13 mouse cellular contexts compared by ENCODE assay signal in genomic region chr9:69456406-69457075, GRCm38 (mm10). TPM values are rescaled to one million over a fixed set of nuclear protein-coding genes. Genes with fewer than 3 reads are reported as not detected.
DNase-seq lines count a peak whose midpoint lies in the region; ATAC-seq and TF ChIP-seq lines count a peak whose summit lies in the region.
"Had no signal": no experiment of that assay in that cellular context is flagged by ENCODE, and none has a peak within 500 bp of the region (broad histone marks: within the 10 kb centered on the region; RNA-seq: fewer than 3 reads in every experiment).

No protein-coding gene starts in this region.

- no peaks in the 10 kb centered on the region for H3K9me3 ChIP-seq in hindbrain, embryonic 12.5 days (replicated peaks)
- no peaks in the 10 kb centered on the region for H3K9me3 ChIP-seq in hindbrain, postnatal 0 days (ENCODE audit: low read length)
- no peaks in the 10 kb centered on the region for H3K9me3 ChIP-seq in embryonic facial prominence, embryonic 14.5 days (ENCODE audit: control insufficient read depth, low read length)
- no peaks in the 10 kb centered on the region for H3K9me3 ChIP-seq in limb, embryonic 14.5 days (ENCODE audit: control insufficient read depth, low read length)

- no peaks in the 10 kb centered on the region for H3K36me3 ChIP-seq in hindbrain, embryonic 12.5 days
- no peaks in the 10 kb centered on the region for H3K36me3 ChIP-seq in hindbrain, postnatal 0 days (ENCODE audit: insufficient read depth, low read length)
- H3K36me3 ChIP-seq in embryonic facial prominence, embryonic 14.5 days (ENCODE audit: control insufficient read depth, insufficient read depth, low read length) = peaks cover 17% of the 10 kb centered on the region
- peaks cover 21% of the 10 kb centered on the region for H3K36me3 ChIP-seq in limb, embryonic 14.5 days (ENCODE audit: control insufficient read depth, insufficient read depth, low read length)

- no peak for DNase-seq in hindbrain, postnatal 0 days (ENCODE audit: low spot score)
- peak; percentile 87 for DNase-seq in 3T3-L1 (ENCODE audit: low read depth, low spot score)
- peak; percentile 62 for DNase-seq in embryonic facial prominence, embryonic 14.5 days (ENCODE audit: low spot score)
- no peak for DNase-seq in limb, embryonic 14.5 days (ENCODE audit: low spot score)
- no peak for DNase-seq in spleen, adult 18-20 months
- DNase-seq in thymus, postnatal 14 days = no peak
- no peak for DNase-seq in adrenal gland, adult 18-20 months (ENCODE audit: low spot score in 2 of 2)
- DNase-seq: cerebellum, adult 9-11 months; gastrocnemius, postnatal 14 days; kidney, postnatal 25 days had no signal

- no peak for ATAC-seq in hindbrain, embryonic 12.5 days (ENCODE audit: low FRiP score)
- no peak for ATAC-seq in hindbrain, postnatal 0 days
- ATAC-seq in embryonic facial prominence, embryonic 14.5 days (ENCODE audit: low read depth) = no peak
- ATAC-seq in limb, embryonic 14.5 days (ENCODE audit: low FRiP score, low read depth) = no peak

- no peak overlapping the region for H3K9ac ChIP-seq in hindbrain, embryonic 12.5 days
- H3K9ac ChIP-seq in hindbrain, postnatal 0 days (replicated peaks; ENCODE audit: low read length) = no peak overlapping the region
- H3K9ac ChIP-seq in embryonic facial prominence, embryonic 14.5 days (ENCODE audit: low read depth, low read length) = no peak overlapping the region
- H3K9ac ChIP-seq in limb, embryonic 14.5 days (ENCODE audit: low read depth, low read length, severe bottlenecking) = peak overlapping the region; percentile 5; the same call in 1 of the 2 replicates

- H3K4me3 ChIP-seq in hindbrain, embryonic 12.5 days = no peak overlapping the region
- H3K4me3 ChIP-seq in hindbrain, postnatal 0 days (ENCODE audit: low read length) = no peak overlapping the region
- peak overlapping the region; percentile 83; the same call in 1 of the 2 replicates for H3K4me3 ChIP-seq in embryonic facial prominence, embryonic 14.5 days (ENCODE audit: low read depth, low read length)
- 0 out of 2 replicates have a peak overlapping the region, but pooled peaks have one; percentile 4 for H3K4me3 ChIP-seq in limb, embryonic 14.5 days (replicated peaks; ENCODE audit: low read length)
- H3K4me3 ChIP-seq: left cerebral cortex, adult 2 months had no signal

- TF ChIP-seq CTCF in hindbrain, postnatal 0 days (IDR thresholded peaks at IDR 0.05; ENCODE audit: low read depth) = no peak

- H3K27ac ChIP-seq in hindbrain, embryonic 12.5 days = 0 out of 2 replicates have a peak overlapping the region, but pooled peaks have one; percentile 30
- H3K27ac ChIP-seq in hindbrain, postnatal 0 days = no peak overlapping the region
- peak overlapping the region; percentile 98 for H3K27ac ChIP-seq in embryonic facial prominence, embryonic 14.5 days (replicated peaks; ENCODE audit: low read depth, low read length)
- peak overlapping the region; percentile 82 for H3K27ac ChIP-seq in limb, embryonic 14.5 days (replicated peaks; ENCODE audit: low read depth, low read length)
- H3K27ac ChIP-seq: left cerebral cortex, adult 2 months had no signal

- peaks cover 43% of the 10 kb centered on the region for H3K4me1 ChIP-seq in hindbrain, embryonic 12.5 days
- H3K4me1 ChIP-seq in hindbrain, postnatal 0 days (ENCODE audit: insufficient read depth, low read length) = peaks cover 21% of the 10 kb centered on the region
- H3K4me1 ChIP-seq in embryonic facial prominence, embryonic 14.5 days (ENCODE audit: control insufficient read depth, insufficient read depth, low read length) = peaks cover 78% of the 10 kb centered on the region
- peaks cover 71% of the 10 kb centered on the region for H3K4me1 ChIP-seq in limb, embryonic 14.5 days (ENCODE audit: control insufficient read depth, insufficient read depth, low read length)

- WGBS in hindbrain, embryonic 12.5 days = 80% methylated on average over 15 of the region's 15 CpGs
- 68% methylated on average over 15 of the region's 15 CpGs for WGBS in hindbrain, postnatal 0 days
- 50% methylated on average over 15 of the region's 15 CpGs for WGBS in embryonic facial prominence, embryonic 14.5 days
- 61% methylated on average over 15 of the region's 15 CpGs for WGBS in limb, embryonic 14.5 days

- no peak for TF ChIP-seq POLR2A in limb, embryonic 14.5 days (IDR thresholded peaks at IDR 0.05; ENCODE audit: borderline replicate concordance, extremely low read depth, insufficient read depth, insufficient read length)

- no peak overlapping the region for H3K4me2 ChIP-seq in hindbrain, embryonic 12.5 days (replicated peaks)
- H3K4me2 ChIP-seq in hindbrain, postnatal 0 days (ENCODE audit: low read depth, low read length) = no peak overlapping the region
- peak overlapping the region; percentile 58 for H3K4me2 ChIP-seq in embryonic facial prominence, embryonic 14.5 days (ENCODE audit: low read depth, low read length)
- peak overlapping the region; percentile 73 for H3K4me2 ChIP-seq in limb, embryonic 14.5 days (replicated peaks; ENCODE audit: low read depth, low read length, severe bottlenecking)

- H3K27me3 ChIP-seq in hindbrain, embryonic 12.5 days = peaks cover 31% of the 10 kb centered on the region
- no peaks in the 10 kb centered on the region for H3K27me3 ChIP-seq in hindbrain, postnatal 0 days (ENCODE audit: insufficient read depth, low read length)
- no peaks in the 10 kb centered on the region for H3K27me3 ChIP-seq in embryonic facial prominence, embryonic 14.5 days (replicated peaks; ENCODE audit: control insufficient read depth, insufficient read depth, low read length)
- no peaks in the 10 kb centered on the region for H3K27me3 ChIP-seq in limb, embryonic 14.5 days (ENCODE audit: control insufficient read depth, insufficient read depth, low read length)
- H3K27me3 ChIP-seq: CH12.LX had no signal

RNA-seq across cellular contexts. Expression of gene Anxa2, which starts 3.1 kb away (rescaled TPM):
- polyA plus RNA-seq in hindbrain, embryonic 12.5 days (2016; fragmentation: Nextera tagmentation; extraction: Ambion mirVana) = 317 and 331 TPM in 2 replicates
- 69.6 and 73.4 TPM in 2 replicates for total RNA-seq in hindbrain, postnatal 0 days (2014; rRNA removed)
- 107 and 108 TPM in 2 replicates for polyA plus RNA-seq in hindbrain, postnatal 0 days (2015; fragmentation: Nextera tagmentation; extraction: Ambion mirVana)
- polyA plus RNA-seq in embryonic facial prominence, embryonic 14.5 days (2014; fragmentation: Nextera tagmentation; extraction: Ambion mirVana) = 1,306 and 1,330 TPM in 2 replicates
- polyA plus RNA-seq in limb, embryonic 14.5 days (2012; rRNA removed) = 610 and 760 TPM in 2 replicates
- 1,278 and 1,417 TPM in 2 replicates for polyA plus RNA-seq in limb, embryonic 14.5 days (2014; fragmentation: Nextera tagmentation; extraction: Ambion mirVana)
- 100 to 1,000 TPM; 340 to 537 TPM for total RNA-seq in adrenal gland, adult 18-20 months (2021)

RNA-seq across cellular contexts. Expression of gene Ice2, which starts 58.8 kb away (rescaled TPM):
- 20.5 and 20.9 TPM in 2 replicates for polyA plus RNA-seq in hindbrain, embryonic 12.5 days (2016; fragmentation: Nextera tagmentation; extraction: Ambion mirVana)
- total RNA-seq in hindbrain, postnatal 0 days (2014; rRNA removed) = 3.7 and 9.1 TPM in 2 replicates
- polyA plus RNA-seq in hindbrain, postnatal 0 days (2015; fragmentation: Nextera tagmentation; extraction: Ambion mirVana) = 7.3 TPM in 2 replicates
- polyA plus RNA-seq in embryonic facial prominence, embryonic 14.5 days (2014; fragmentation: Nextera tagmentation; extraction: Ambion mirVana) = 17.4 and 17.5 TPM in 2 replicates
- polyA plus RNA-seq in limb, embryonic 14.5 days (2012; rRNA removed) = 12.0 and 13.7 TPM in 2 replicates
- 15.8 and 16.7 TPM in 2 replicates for polyA plus RNA-seq in limb, embryonic 14.5 days (2014; fragmentation: Nextera tagmentation; extraction: Ambion mirVana)
- total RNA-seq in adrenal gland, adult 18-20 months (2021) = 10 to 100 TPM; 15.0 to 16.1 TPM

Comparison
In these comparisons a context has a peak if more than half of its experiments do, and no peak if none do; other contexts are left out.
1. H3K4me2 ChIP-seq: peak in embryonic facial prominence, embryonic 14.5 days (single experiment) and limb, embryonic 14.5 days (single experiment); none in hindbrain, embryonic 12.5 days (single experiment) and hindbrain, postnatal 0 days (single experiment).
2. H3K4me3 ChIP-seq: peak in embryonic facial prominence, embryonic 14.5 days (single experiment) and limb, embryonic 14.5 days (single experiment); none in hindbrain, embryonic 12.5 days (single experiment) and hindbrain, postnatal 0 days (single experiment).
3. DNase-seq: peak in 3T3-L1 (single experiment) and embryonic facial prominence, embryonic 14.5 days (single experiment); none in hindbrain, postnatal 0 days (single experiment), limb, embryonic 14.5 days (single experiment), spleen, adult 18-20 months (0 of 2), thymus, postnatal 14 days (single experiment) and adrenal gland, adult 18-20 months (0 of 2).